Mouse (Mus musculus): ENCODE data around the gene Axl.

- no peak for TF ChIP-seq POLR2A (IDR thresholded peaks at IDR 0.05; ENCODE audit: control insufficient read depth, extremely low read depth, insufficient read depth, low read length, poor library complexity)
- no peak for TF ChIP-seq CTCF (IDR thresholded peaks at IDR 0.05; ENCODE audit: borderline replicate concordance, control insufficient read depth, extremely low read depth, insufficient read depth, low read length, poor library complexity)
Observed at GRCm38 (mm10) chr7:25764221-25764620, 24.3 kb downstream of the Axl start.
